Mouse (Mus musculus) CH12.LX (cell line): Measurements from ENCODE around the gene Sdhaf1. TPM values are rescaled to one million over a fixed set of nuclear protein-coding genes. Genes with fewer than 3 reads are reported as not detected.

Experiments
- DNase-seq: peaks from one replicate; pipeline ENCODE4 v3.0.0-alpha.2; 2013; ENCODE audit errors: extremely low read depth
- H3K27ac ChIP-seq: 2 replicates; pipeline ENCODE4 v1.5.1; 2012; ENCODE audit warnings: low read depth, mild to moderate bottlenecking, control low read depth, moderate library complexity; ENCODE audit not compliant: insufficient read depth
- H3K27me3 ChIP-seq: replicated peaks from 2 replicates; pipeline ENCODE3; 2012; ENCODE audit warnings: inconsistent platforms
- H3K36me3 ChIP-seq, 2 experiments: replicated peaks in 1 of 2; 2 replicates each; pipeline versions ENCODE3 to v1.6.1; 2012; ENCODE audit warnings: inconsistent platforms in 1 of 2, low read length in 1 of 2, mild to moderate bottlenecking in 1 of 2, mixed read lengths in 1 of 2, moderate library complexity in 1 of 2; ENCODE audit not compliant: control insufficient read depth in 1 of 2, insufficient read depth in 1 of 2
- H3K4me1 ChIP-seq, 2 experiments: 2 replicates each; pipeline ENCODE4 v1.6.1; 2012; ENCODE audit warnings: inconsistent platforms in 1 of 2, moderate library complexity in 1 of 2; ENCODE audit not compliant: insufficient read depth in 2 of 2, control insufficient read depth in 1 of 2
- H3K4me2 ChIP-seq: 2 replicates; pipeline ENCODE4 v1.6.1; 2012; ENCODE audit warnings: low read depth, mild to moderate bottlenecking, control low read depth; ENCODE audit not compliant: poor library complexity, insufficient read depth, severe bottlenecking
- H3K4me3 ChIP-seq, 3 experiments: fragments of 150-350 bp in 1 of 3; sonication (generic) in 1 of 3; replicated peaks in 1 of 3; 2 replicates each; pipeline versions ENCODE3 to v1.5.1; 2011 to 2012; ENCODE audit warnings: low read depth in 2 of 3, low read length in 2 of 3, mild to moderate bottlenecking in 2 of 3, moderate library complexity in 2 of 3, control low read depth in 1 of 3, improper control_type of control experiment in 1 of 3, inconsistent platforms in 1 of 3, mixed read lengths in 1 of 3; ENCODE audit not compliant: poor library complexity in 1 of 3
- H3K79me2 ChIP-seq: replicated peaks from 2 replicates; pipeline ENCODE4 v1.6.1; 2012; ENCODE audit warnings: mild to moderate bottlenecking, moderate library complexity; ENCODE audit not compliant: control insufficient read depth, poor library complexity, insufficient read depth, severe bottlenecking; ENCODE audit errors: extremely low read depth
- H3K9ac ChIP-seq: 2 replicates; pipeline ENCODE4 v1.6.1; 2012; ENCODE audit warnings: low read depth, mild to moderate bottlenecking, control low read depth, moderate library complexity; ENCODE audit not compliant: insufficient read depth
- H3K9me3 ChIP-seq: replicated peaks from 2 replicates; pipeline ENCODE3; 2012; ENCODE audit warnings: low read length, inconsistent platforms, mixed read lengths
- BHLHE40 ChIP-seq: IDR thresholded peaks from 2 replicates; pipeline ENCODE4 v1.6.1; 2011; ENCODE audit warnings: mild to moderate bottlenecking, low read depth, low read length, improper control_type of control experiment
- CHD1 ChIP-seq: IDR thresholded peaks from 2 replicates; pipeline ENCODE4 v1.6.1; 2012; ENCODE audit warnings: low read depth, low read length, improper control_type of control experiment, inconsistent platforms
- CHD2 ChIP-seq: IDR thresholded peaks from 2 replicates; pipeline ENCODE4 v1.6.1; 2011; ENCODE audit warnings: low read length, improper control_type of control experiment
- CTCF ChIP-seq, 2 experiments: IDR thresholded peaks in 1 of 2; conservative IDR thresholded peaks in 1 of 2; 2 replicates each; pipeline ENCODE4 v1.5.1; 2011 to 2012; ENCODE audit warnings: low read depth in 2 of 2, low read length in 2 of 2, improper control_type of control experiment in 1 of 2, inconsistent platforms in 1 of 2, mild to moderate bottlenecking in 1 of 2, moderate library complexity in 1 of 2
- E2F4 ChIP-seq: IDR thresholded peaks from 2 replicates; pipeline ENCODE4 v1.6.1; 2011; ENCODE audit warnings: low read depth, low read length, improper control_type of control experiment; ENCODE audit not compliant: insufficient replicate concordance
- ELF1 ChIP-seq: IDR thresholded peaks from 2 replicates; pipeline ENCODE4 v1.6.1; 2014; ENCODE audit warnings: low read depth, mild to moderate bottlenecking, inconsistent platforms, low read length, improper control_type of control experiment
- EP300 ChIP-seq: IDR thresholded peaks from 2 replicates; pipeline ENCODE4 v1.6.1; 2011; ENCODE audit warnings: low read length, improper control_type of control experiment
- ETS1 ChIP-seq: conservative IDR thresholded peaks from 2 replicates; pipeline ENCODE4 v1.6.1; 2012; ENCODE audit warnings: low read depth, mild to moderate bottlenecking, inconsistent platforms, low read length, improper control_type of control experiment, moderate library complexity
- GABPA ChIP-seq: IDR thresholded peaks from 2 replicates; pipeline ENCODE4 v1.6.1; 2012; ENCODE audit warnings: low read depth, low read length, improper control_type of control experiment, inconsistent platforms; ENCODE audit not compliant: insufficient replicate concordance
- HCFC1 ChIP-seq: IDR thresholded peaks from 2 replicates; pipeline ENCODE4 v1.6.1; 2012; ENCODE audit warnings: low read depth, mild to moderate bottlenecking, inconsistent platforms, low read length, improper control_type of control experiment
- IRF4 ChIP-seq: IDR thresholded peaks from 2 replicates; pipeline ENCODE4 v1.6.1; 2014; ENCODE audit warnings: low read depth, mild to moderate bottlenecking, inconsistent platforms, low read length, improper control_type of control experiment
- JUN ChIP-seq: IDR thresholded peaks from 2 replicates; pipeline ENCODE4 v1.6.1; 2011; ENCODE audit warnings: low read depth, mild to moderate bottlenecking, low read length, improper control_type of control experiment, moderate library complexity; ENCODE audit not compliant: insufficient read depth
- JUND ChIP-seq: conservative IDR thresholded peaks from 2 replicates; pipeline ENCODE4 v1.6.1; 2011; ENCODE audit warnings: low read depth, low read length, improper control_type of control experiment
- KAT2A ChIP-seq: IDR thresholded peaks from 2 replicates; pipeline ENCODE4 v1.6.1; 2012; ENCODE audit warnings: low read length, improper control_type of control experiment, inconsistent platforms; ENCODE audit not compliant: insufficient replicate concordance
- MAFK ChIP-seq: IDR thresholded peaks from 2 replicates; pipeline ENCODE4 v1.6.1; 2011; ENCODE audit warnings: low read length, improper control_type of control experiment; ENCODE audit not compliant: insufficient replicate concordance
- MEF2A ChIP-seq: IDR thresholded peaks from 2 replicates; pipeline ENCODE4 v1.6.1; 2014; ENCODE audit warnings: low read depth, mild to moderate bottlenecking, inconsistent platforms, low read length, improper control_type of control experiment, borderline replicate concordance
- MYC ChIP-seq: IDR thresholded peaks from 2 replicates; pipeline ENCODE4 v1.6.1; 2011; ENCODE audit warnings: low read depth, mild to moderate bottlenecking, improper control_type of control experiment, low read length
- NELFE ChIP-seq: IDR thresholded peaks from 2 replicates; pipeline ENCODE4 v1.6.1; 2011; ENCODE audit warnings: low read depth, low read length, improper control_type of control experiment
- NRF1 ChIP-seq: IDR thresholded peaks from 2 replicates; pipeline ENCODE4 v1.6.1; 2014; ENCODE audit warnings: low read depth, mild to moderate bottlenecking, inconsistent platforms, low read length, improper control_type of control experiment, moderate library complexity
- PAX5 ChIP-seq: IDR thresholded peaks from 2 replicates; pipeline ENCODE4 v1.6.1; 2012; ENCODE audit warnings: low read length, inconsistent platforms, mixed read lengths
- POLR2A ChIP-seq: IDR thresholded peaks from 2 replicates; pipeline ENCODE4 v1.6.1; 2011; ENCODE audit warnings: low read depth, mild to moderate bottlenecking, improper control_type of control experiment, low read length
- POLR2AphosphoS2 ChIP-seq: IDR thresholded peaks from 2 replicates; pipeline ENCODE4 v1.6.1; 2011; ENCODE audit warnings: low read depth, low read length, improper control_type of control experiment
- RAD21 ChIP-seq: IDR thresholded peaks from 2 replicates; pipeline ENCODE4 v1.6.1; 2011; ENCODE audit warnings: low read depth, mild to moderate bottlenecking, low read length, improper control_type of control experiment, moderate library complexity
- RCOR1 ChIP-seq: conservative IDR thresholded peaks from 2 replicates; pipeline ENCODE4 v1.6.1; 2012; ENCODE audit warnings: low read depth, mild to moderate bottlenecking, inconsistent platforms, low read length, improper control_type of control experiment
- SIN3A ChIP-seq: IDR thresholded peaks from 2 replicates; pipeline ENCODE4 v1.6.1; 2012; ENCODE audit warnings: low read length, improper control_type of control experiment, inconsistent platforms
- TBP ChIP-seq: conservative IDR thresholded peaks from 2 replicates; pipeline ENCODE4 v1.6.1; 2011; ENCODE audit warnings: low read depth, low read length, improper control_type of control experiment
- TCF12 ChIP-seq: IDR thresholded peaks from 2 replicates; pipeline ENCODE4 v1.6.1; 2014; ENCODE audit warnings: low read depth, mild to moderate bottlenecking, inconsistent platforms, low read length, improper control_type of control experiment
- UBTF ChIP-seq: IDR thresholded peaks from 2 replicates; pipeline ENCODE4 v1.6.1; 2012; ENCODE audit warnings: low read depth, mild to moderate bottlenecking, inconsistent platforms, low read length, improper control_type of control experiment, moderate library complexity
- USF1 ChIP-seq: IDR thresholded peaks from 2 replicates; pipeline ENCODE4 v1.6.1; 2014; ENCODE audit warnings: low read depth, mild to moderate bottlenecking, inconsistent platforms, low read length, improper control_type of control experiment
- USF2 ChIP-seq: conservative IDR thresholded peaks from 2 replicates; pipeline ENCODE4 v1.6.1; 2011; ENCODE audit warnings: low read depth, low read length, improper control_type of control experiment
- ZC3H11A ChIP-seq: IDR thresholded peaks from 2 replicates; pipeline ENCODE4 v1.6.1; 2012; ENCODE audit warnings: low read depth, mild to moderate bottlenecking, inconsistent platforms, low read length, improper control_type of control experiment
- ZKSCAN1 ChIP-seq: IDR thresholded peaks from 2 replicates; pipeline ENCODE4 v1.6.1; 2012; ENCODE audit warnings: low read depth, inconsistent platforms, low read length, improper control_type of control experiment, borderline replicate concordance
- ZNF384 ChIP-seq: IDR thresholded peaks from 2 replicates; pipeline ENCODE4 v1.6.1; 2012; ENCODE audit warnings: low read depth, low read length, improper control_type of control experiment, inconsistent platforms
- dilution Hi-C: fragments of 300-500 bp; cut with MboI; formaldehyde crosslinking; loops from 2 replicates; pipeline ENCODE4 v1.14.3; 2020; ENCODE audit warnings: low sequenced_read_pairs; ENCODE audit not compliant: extremely low pct_unique_long_range_greater_than_20kb, extremely low pct_ligation_motif_present
- in situ Hi-C: fragments of 300-500 bp; cut with MboI; formaldehyde crosslinking; loops from 3 replicates; pipeline ENCODE4 v1.14.3; 2019; ENCODE audit warnings: low sequenced_read_pairs, low pct_ligation_motif_present, low pct_unique_long_range_greater_than_20kb, mixed read lengths
- polyA plus RNA-seq: library from polyadenylated mRNA; unstranded; fragments of >175 nt; gene quantifications from 2 replicates; pipeline ENCODE4 v1.2.1, GENCODE M21; 2012; ENCODE audit warnings: low read depth; ENCODE audit not compliant: insufficient read length
- total RNA-seq, 2 experiments: library from RNA; depleted of rRNA; stranded (reverse); fragments of 300-350 nt in 1 of 2; fragments of >200 nt in 1 of 2; gene quantifications; 2 replicates each; pipeline ENCODE4 v1.2.3; 2012 to 2014

The Sdhaf1 gene
- total and polyA plus RNA-seq, 3 experiments, result 8.8 to 18.5 (median 12.8) TPM

DNA sequence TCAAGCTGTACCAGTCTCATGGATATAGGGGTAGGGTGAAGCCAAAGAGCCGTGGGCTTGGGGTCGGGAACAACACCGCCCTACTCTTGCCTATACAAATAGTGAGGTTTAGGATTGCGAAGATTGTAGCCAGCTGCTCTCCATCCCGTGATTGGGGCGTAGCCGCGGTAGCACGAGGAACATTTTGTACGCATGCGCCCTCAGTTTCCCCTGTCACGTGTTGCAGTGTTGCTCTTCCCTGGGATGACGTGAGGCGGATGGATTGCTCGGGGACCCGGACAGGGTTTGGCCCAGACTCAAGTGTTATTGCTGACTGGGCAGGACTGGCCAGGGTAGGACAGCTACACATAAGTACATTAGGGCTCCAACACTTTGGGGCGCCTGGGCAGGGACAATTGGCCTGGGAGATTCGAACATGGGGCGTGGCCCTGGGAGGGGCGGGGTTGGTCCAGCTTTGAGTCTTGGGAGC lies 43.0 kb downstream of the Sdhaf1 start (continued):
- TF ChIP-seq USF1 (peak; percentile 93), POLR2AphosphoS2 (no peak), MAFK (peak; percentile 75), HCFC1 (0 out of 2 replicates have a peak, but pooled peaks have one; percentile 13), EP300 (no peak), MEF2A (0 out of 2 replicates have a peak, but pooled peaks have one; percentile 25), SIN3A (peak; percentile 82; the same call in 1 of the 2 replicates), BHLHE40 (peak; percentile 86), NELFE (peak; percentile 15; the same call in 1 of the 2 replicates), JUN (no peak), ZKSCAN1 (no peak), ZC3H11A (no peak)

DNA sequence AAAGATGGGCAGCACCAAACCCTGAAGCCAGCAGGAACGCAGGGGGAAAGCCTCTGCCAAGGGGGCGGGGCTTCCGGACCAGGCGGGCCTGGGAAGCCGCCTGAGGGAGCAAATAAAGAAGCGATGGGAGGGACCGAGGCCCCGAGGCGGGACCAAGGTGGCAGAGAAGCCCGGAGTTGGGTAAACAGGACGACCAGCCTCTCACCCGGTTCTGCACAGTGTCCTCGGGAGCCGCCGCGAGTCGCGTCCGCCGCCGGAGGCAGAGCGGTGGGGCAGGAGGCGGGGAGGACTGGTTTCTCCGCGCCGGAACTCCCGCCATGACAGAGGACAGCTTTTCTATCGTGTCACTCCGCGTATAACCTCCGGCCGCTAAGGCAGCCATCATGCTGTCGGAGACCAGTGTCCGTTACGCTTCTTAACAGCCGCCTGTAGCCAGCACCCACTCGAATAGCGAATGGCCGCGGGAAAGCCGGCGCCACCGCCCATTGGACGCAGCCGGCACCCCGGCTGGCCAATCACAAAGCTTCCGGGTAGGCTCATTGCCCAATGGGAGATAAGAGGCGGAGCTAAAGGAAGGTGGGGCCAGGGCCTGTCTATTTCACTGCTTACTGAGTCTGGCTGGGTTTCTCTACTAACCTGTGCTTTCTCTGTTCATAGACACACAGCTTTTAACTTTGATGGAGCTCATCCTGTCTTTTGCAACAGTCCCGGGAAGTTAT lies 43.6 kb downstream of the Sdhaf1 start, which contains the start of the genes Thap8 and Wdr62:
Gene Thap8 (plus strand): TSS at position 144 of the 719 bp plus-strand sequence.
Gene Wdr62 (minus strand): TSS at position 469 of the 719 bp plus-strand sequence.
- no peaks in the 10 kb centered on the region for H3K27me3 ChIP-seq
- H3K4me2 ChIP-seq, result peak within 1 kb of the TSS; percentile 83
- H3K4me3 ChIP-seq, result peak within 1 kb of the TSS; percentile 61 to 98 (median 76)
- H3K9me3 ChIP-seq, result no peaks in the 10 kb centered on the region
- peaks cover 0 to 14% of the 10 kb centered on the region in 2 experiments for H3K36me3 ChIP-seq
- peak within 1 kb of the TSS; percentile 80 for H3K9ac ChIP-seq
- peak; percentile 96 for DNase-seq
- peaks cover 5% of the 10 kb centered on the region; the same call in 1 of the 2 replicates for H3K79me2 ChIP-seq
- H3K4me1 ChIP-seq, result peaks cover 5 to 29% of the 10 kb centered on the region in 2 experiments
- in situ Hi-C loops, result no loop called here
- peak within 1 kb of the TSS; percentile 97 for H3K27ac ChIP-seq
- dilution Hi-C loops, result no loop called here
- no peak for TF ChIP-seq JUND
- TF ChIP-seq CHD1, result no peak
- TF ChIP-seq TCF12, result no peak; the same call in 1 of the 2 replicates
- TF ChIP-seq NELFE, result peak; percentile 67; the same call in 1 of the 2 replicates
- TF ChIP-seq MAFK, result no peak
- TF ChIP-seq PAX5, result no peak
- no peak for TF ChIP-seq EP300
- TF ChIP-seq UBTF, result no peak
- no peak for TF ChIP-seq ZKSCAN1
- TF ChIP-seq CHD2, result peak; percentile 88
- TF ChIP-seq USF2, result no peak
- no peak for TF ChIP-seq NRF1
- peak; percentile 72 for TF ChIP-seq POLR2A
- peak; percentile 77; the same call in 1 of the 2 replicates for TF ChIP-seq E2F4
- TF ChIP-seq MEF2A, result no peak
- TF ChIP-seq ZNF384, result no peak
- 0 out of 2 replicates have a peak, but pooled peaks have one; percentile 16 for TF ChIP-seq IRF4
- TF ChIP-seq HCFC1, result no peak; the same call in 1 of the 2 replicates
- no peak for TF ChIP-seq GABPA
- peak; percentile 72 for TF ChIP-seq SIN3A
- TF ChIP-seq ZC3H11A, result no peak
- TF ChIP-seq ETS1, result no peak
- TF ChIP-seq MYC, result no peak
- no peak for TF ChIP-seq CTCF (conservative IDR thresholded peaks at IDR 0.05 in 1 of 2, IDR thresholded peaks at IDR 0.05 in 1 of 2; ENCODE audit: low read depth in 2 of 2, low read length in 2 of 2)
- no peak for TF ChIP-seq KAT2A
- TF ChIP-seq ELF1, result peak; percentile 84
- TF ChIP-seq RAD21, result no peak
- TF ChIP-seq TBP, result peak; percentile 92
- no peak for TF ChIP-seq USF1
- no peak for TF ChIP-seq RCOR1
- no peak for TF ChIP-seq BHLHE40
- no peak for TF ChIP-seq JUN
